Mouse (Mus musculus) forebrain, embryonic 11.5 days (tissue): ENCODE data around the gene Wtap. TPM values are rescaled to one million over a fixed set of nuclear protein-coding genes. Genes with fewer than 3 reads are reported as not detected.
"Not testable (repeated sequence)": the region's sequence is repeated elsewhere in the genome, so short reads cannot be mapped to it uniquely, and the experiment has no call there.

ENCODE experiments used
- ATAC-seq: fragments of 200-750 bp; cut with Nextera tagmentation; replicated peaks from 2 replicates; pipeline ENCODE4 v1.8.0; 2017; ENCODE audit warnings: moderate TSS enrichment; ENCODE audit not compliant: low FRiP score
- DNase-seq: peaks from one replicate; pipeline ENCODE4 v3.0.0-alpha.2; 2017; ENCODE audit warnings: low spot score
- H3K27ac ChIP-seq: fragments of 300-500 bp; sonication (generic); 2 replicates; pipeline ENCODE4 v1.5.1; 2014; ENCODE audit warnings: low read depth, low read length
- H3K27me3 ChIP-seq: fragments of 300-500 bp; sonication (generic); 2 replicates; pipeline ENCODE4 v1.6.1; 2014; ENCODE audit warnings: mild to moderate bottlenecking, low read length, mixed read lengths; ENCODE audit not compliant: control insufficient read depth, insufficient read depth
- H3K36me3 ChIP-seq: fragments of 300-500 bp; sonication (generic); 2 replicates; pipeline ENCODE4 v1.6.1; 2014; ENCODE audit warnings: mild to moderate bottlenecking, low read length, moderate library complexity, mixed read lengths; ENCODE audit not compliant: control insufficient read depth, insufficient read depth
- H3K4me1 ChIP-seq: fragments of 300-500 bp; sonication (generic); replicated peaks from 2 replicates; pipeline ENCODE4 v1.6.1; 2014; ENCODE audit warnings: low read length, mixed read lengths; ENCODE audit not compliant: control insufficient read depth, insufficient read depth
- H3K4me2 ChIP-seq: fragments of 300-500 bp; sonication (generic); 2 replicates; pipeline ENCODE4 v1.6.1; 2014; ENCODE audit warnings: low read depth, mild to moderate bottlenecking, low read length, moderate library complexity, mixed read lengths; ENCODE audit not compliant: severe bottlenecking
- H3K4me3 ChIP-seq: fragments of 300-500 bp; sonication (generic); 2 replicates; pipeline ENCODE4 v1.5.1; 2014; ENCODE audit warnings: low read depth, low read length
- H3K9ac ChIP-seq: fragments of 300-500 bp; sonication (generic); 2 replicates; pipeline ENCODE4 v1.6.1; 2014; ENCODE audit warnings: low read length
- H3K9me3 ChIP-seq: fragments of 300-500 bp; sonication (generic); 2 replicates; pipeline ENCODE4 v1.6.1; 2016; ENCODE audit warnings: low read length, mixed read lengths; ENCODE audit not compliant: control insufficient read depth
- WGBS: fragments of 180-500 bp; shearing (Covaris S2); extraction: QIAGEN DNeasy Blood & Tissue Kit; methylation state at CpG from one replicate; pipeline ENCODE4 v1.1.7; 2014; 5-methylcytosine and 5-hydroxymethylcytosine counted together
- polyA plus RNA-seq: library from polyadenylated mRNA; unstranded; fragments of >200 nt; fragmentation: Nextera tagmentation; extraction: Ambion mirVana; gene quantifications from 2 replicates; pipeline ENCODE4 v1.2.1, GENCODE M21; 2014

Gene Wtap
- polyA plus RNA-seq, 1 experiment from 2014 or later = 141 TPM

- H3K27ac ChIP-seq, H3K36me3 ChIP-seq, H3K27me3 ChIP-seq, H3K9me3 ChIP-seq, ATAC-seq, DNase-seq, H3K9ac ChIP-seq, H3K4me1 ChIP-seq: not testable (repeated sequence)
- H3K4me2 ChIP-seq = peak overlapping the region; percentile 38; the same call in 1 of the 2 replicates
- 0 out of 2 replicates have a peak overlapping the region, but pooled peaks have one; percentile 15 for H3K4me3 ChIP-seq
- WGBS = 50% methylated on average over 1 of the region's 2 CpGs
Observed at GRCm38 (mm10) chr17:12959377-12959776, 34.6 kb downstream of the Wtap start.

- 96% methylated on average over 8 of the region's 8 CpGs for WGBS
- H3K9me3 ChIP-seq = no peaks in the 10 kb centered on the region
- peaks cover 5% of the 10 kb centered on the region; the same call in 1 of the 2 replicates for H3K4me1 ChIP-seq
- peaks cover 7% of the 10 kb centered on the region; the same call in 1 of the 2 replicates for H3K36me3 ChIP-seq
- H3K27me3 ChIP-seq = no peaks in the 10 kb centered on the region
- H3K4me3 ChIP-seq = no peak overlapping the region
- no peak for ATAC-seq
- no peak overlapping the region for H3K27ac ChIP-seq
- H3K4me2 ChIP-seq = no peak overlapping the region
- no peak overlapping the region for H3K9ac ChIP-seq
- no peak for DNase-seq
Observed at GRCm38 (mm10) chr17:12956664-12957063, 37.3 kb downstream of the Wtap start.

- H3K4me3 ChIP-seq = no peak overlapping the region
- no peaks in the 10 kb centered on the region for H3K27me3 ChIP-seq
- H3K36me3 ChIP-seq = peaks cover 12% of the 10 kb centered on the region; the same call in 1 of the 2 replicates
- H3K9me3 ChIP-seq = no peaks in the 10 kb centered on the region
- no peak overlapping the region for H3K9ac ChIP-seq
- no peak overlapping the region for H3K27ac ChIP-seq
- no peak for ATAC-seq
- H3K4me1 ChIP-seq = no peaks in the 10 kb centered on the region
- H3K4me2 ChIP-seq = no peak overlapping the region
- WGBS = 91% methylated on average over 5 of the region's 5 CpGs
- DNase-seq = no peak
Observed at GRCm38 (mm10) chr17:12949669-12950068, 44.3 kb downstream of the Wtap start.

- H3K27ac ChIP-seq = no peak overlapping the region
- no peaks in the 10 kb centered on the region for H3K27me3 ChIP-seq
- no peaks in the 10 kb centered on the region; the same call in 1 of the 2 replicates for H3K4me1 ChIP-seq
- H3K9me3 ChIP-seq = no peaks in the 10 kb centered on the region
- H3K36me3 ChIP-seq = peaks cover 2% of the 10 kb centered on the region; the same call in 1 of the 2 replicates
- H3K9ac ChIP-seq = no peak overlapping the region
- 95% methylated on average over 6 of the region's 6 CpGs for WGBS
- DNase-seq = no peak
- no peak for ATAC-seq
- no peak overlapping the region for H3K4me2 ChIP-seq
- no peak overlapping the region for H3K4me3 ChIP-seq
Observed at GRCm38 (mm10) chr17:12942459-12943162, 51.4 kb downstream of the Wtap start.

GRCm38 (mm10) chr17:12941543-12942260 is 52.3 kb downstream of the Wtap start:
- ATAC-seq (no peak), DNase-seq (no peak)
- Histone ChIP-seq H3K27ac (no peak overlapping the region), H3K9me3 (no peaks in the 10 kb centered on the region), H3K4me1 (no peaks in the 10 kb centered on the region; the same call in 1 of the 2 replicates), H3K9ac (no peak overlapping the region), H3K4me3 (no peak overlapping the region), H3K27me3 (no peaks in the 10 kb centered on the region), H3K36me3 (peaks cover 2% of the 10 kb centered on the region; the same call in 1 of the 2 replicates), H3K4me2 (no peak overlapping the region)
- WGBS = 76% methylated on average over 8 of the region's 8 CpGs

- peak within 1 kb of the TSS; percentile 16; the same call in 1 of the 2 replicates for H3K4me3 ChIP-seq
- H3K9me3 ChIP-seq = no peaks in the 10 kb centered on the region
- peaks cover 3% of the 10 kb centered on the region; the same call in 1 of the 2 replicates for H3K4me1 ChIP-seq
- H3K4me2 ChIP-seq = peak within 1 kb of the TSS; percentile 44
- DNase-seq (peak; percentile 62), ATAC-seq (peak; percentile 63)
- no peaks in the 10 kb centered on the region for H3K27me3 ChIP-seq
- peaks cover 2% of the 10 kb centered on the region; the same call in 1 of the 2 replicates for H3K36me3 ChIP-seq
- peak within 1 kb of the TSS; percentile 3; the same call in 1 of the 2 replicates for H3K9ac ChIP-seq
- 16% methylated on average over 27 of the region's 27 CpGs for WGBS
- no peak within 1 kb of the TSS for H3K27ac ChIP-seq
Observed at GRCm38 (mm10) chr17:12940151-12940805, 53.7 kb downstream of the Wtap start, which contains the start of gene Acat3. TSS of gene Acat3 (minus strand) at chr17:12940600.

GRCm38 (mm10) chr17:12939377-12940148 is 54.4 kb downstream of the Wtap start:
- H3K36me3 ChIP-seq, H3K27me3 ChIP-seq, DNase-seq, H3K27ac ChIP-seq, H3K9ac ChIP-seq, H3K9me3 ChIP-seq, H3K4me1 ChIP-seq: not testable (repeated sequence)
- Histone ChIP-seq H3K4me3 (peak overlapping the region; percentile 16; the same call in 1 of the 2 replicates), H3K4me2 (peak overlapping the region; percentile 44)
- WGBS = 59% methylated on average over 2 of the region's 12 CpGs
- peak; percentile 43 for ATAC-seq

- H3K27ac ChIP-seq = no peak overlapping the region
- no peak overlapping the region for H3K4me3 ChIP-seq
- 23% methylated on average over 2 of the region's 2 CpGs for WGBS
- no peak overlapping the region for H3K9ac ChIP-seq
- no peak overlapping the region for H3K4me2 ChIP-seq
- H3K9me3 ChIP-seq = no peaks in the 10 kb centered on the region
- peaks cover 3% of the 10 kb centered on the region; the same call in 1 of the 2 replicates for H3K4me1 ChIP-seq
- no peaks in the 10 kb centered on the region for H3K27me3 ChIP-seq
- ATAC-seq (peak; percentile 31; the same call in 1 of the 2 replicates), DNase-seq (no peak)
- H3K36me3 ChIP-seq = no peaks in the 10 kb centered on the region; the same call in 1 of the 2 replicates
Observed at GRCm38 (mm10) chr17:12938077-12938476, 55.9 kb downstream of the Wtap start.
